Mouse (Mus musculus): Measurements from ENCODE around the gene Palld.

DNA sequence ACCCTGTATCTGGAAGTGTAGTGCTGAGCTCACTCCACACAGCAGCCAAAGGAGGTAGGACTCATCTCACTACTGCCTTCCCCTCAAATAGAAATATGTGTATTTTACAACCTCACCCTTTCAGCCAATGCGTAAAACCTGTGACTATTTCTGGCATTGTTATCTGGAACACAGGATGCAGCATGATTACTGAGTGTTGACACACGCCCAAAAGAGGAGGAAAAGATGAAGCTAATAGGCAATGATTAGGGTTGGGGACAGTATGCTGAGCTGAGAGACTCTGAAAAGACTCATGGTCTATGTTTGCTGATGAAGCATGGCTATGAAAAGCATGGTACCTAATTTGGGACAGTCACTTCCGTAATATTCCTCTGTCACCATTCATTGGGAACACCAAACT is 124.3 kb downstream of the Palld start:
- TF ChIP-seq CTCF (IDR thresholded peaks at IDR 0.05; ENCODE audit: low read depth, low read length) (no peak), TAL1 (conservative IDR thresholded peaks at IDR 0.05; ENCODE audit: low read depth, low read length) (no peak), GATA1 (IDR thresholded peaks at IDR 0.05; ENCODE audit: borderline replicate concordance, low read length) (no peak), POLR2AphosphoS5 (IDR thresholded peaks at IDR 0.05; ENCODE audit: insufficient replicate concordance, low read depth, low read length) (no peak)
